Mouse (Mus musculus) forebrain, embryonic 16.5 days (tissue): ENCODE measurements around the gene Higd1c. TPM values are rescaled to one million over a fixed set of nuclear protein-coding genes. Genes with fewer than 3 reads are reported as not detected.
"Not testable (repeated sequence)": the region's sequence is repeated elsewhere in the genome, so short reads cannot be mapped to it uniquely, and the experiment has no call there.

Experiments used
- ATAC-seq: fragments of 200-750 bp; cut with Nextera tagmentation; 2 replicates; pipeline ENCODE4 v1.8.0; 2017; ENCODE audit warnings: mild to moderate bottlenecking, moderate library complexity
- H3K27ac ChIP-seq: fragments of 300-500 bp; sonication (generic); 2 replicates; pipeline ENCODE4 v1.5.1; 2014; ENCODE audit warnings: low read length, control low read depth
- H3K27me3 ChIP-seq: fragments of 300-500 bp; sonication (generic); replicated peaks from 2 replicates; pipeline ENCODE4 v1.6.1; 2014; ENCODE audit warnings: low read length; ENCODE audit not compliant: control insufficient read depth, insufficient read depth
- H3K36me3 ChIP-seq: fragments of 300-500 bp; sonication (generic); 2 replicates; pipeline ENCODE4 v1.6.1; 2014; ENCODE audit not compliant: control insufficient read depth, insufficient read depth
- H3K4me1 ChIP-seq: fragments of 300-500 bp; sonication (generic); replicated peaks from 2 replicates; pipeline ENCODE4 v1.6.1; 2014; ENCODE audit warnings: low read length; ENCODE audit not compliant: control insufficient read depth, insufficient read depth
- H3K4me2 ChIP-seq: fragments of 300-500 bp; sonication (generic); 2 replicates; pipeline ENCODE4 v1.6.1; 2014; ENCODE audit warnings: mild to moderate bottlenecking, low read length, control low read depth
- H3K4me3 ChIP-seq: fragments of 300-500 bp; sonication (generic); replicated peaks from 2 replicates; pipeline ENCODE4 v1.5.1; 2014; ENCODE audit warnings: mild to moderate bottlenecking, low read length, control low read depth
- H3K9ac ChIP-seq: fragments of 300-500 bp; sonication (generic); replicated peaks from 2 replicates; pipeline ENCODE4 v1.6.1; 2014; ENCODE audit warnings: low read depth, low read length, control low read depth
- H3K9me3 ChIP-seq: fragments of 300-500 bp; sonication (generic); 2 replicates; pipeline ENCODE4 v1.6.1; 2016; ENCODE audit warnings: low read length; ENCODE audit not compliant: control insufficient read depth
- WGBS: fragments of 180-500 bp; shearing (Covaris S2); extraction: QIAGEN DNeasy Blood & Tissue Kit; methylation state at CpG from one replicate; pipeline ENCODE4 v1.1.7; 2014; 5-methylcytosine and 5-hydroxymethylcytosine counted together
- polyA plus RNA-seq: library from polyadenylated mRNA; unstranded; fragments of >200 nt; fragmentation: Nextera tagmentation; extraction: Ambion mirVana; gene quantifications from 2 replicates; pipeline ENCODE4 v1.2.1, GENCODE M21; 2015

The Higd1c gene
- polyA plus RNA-seq, 1 experiment from 2014 or later: not detected

DNA sequence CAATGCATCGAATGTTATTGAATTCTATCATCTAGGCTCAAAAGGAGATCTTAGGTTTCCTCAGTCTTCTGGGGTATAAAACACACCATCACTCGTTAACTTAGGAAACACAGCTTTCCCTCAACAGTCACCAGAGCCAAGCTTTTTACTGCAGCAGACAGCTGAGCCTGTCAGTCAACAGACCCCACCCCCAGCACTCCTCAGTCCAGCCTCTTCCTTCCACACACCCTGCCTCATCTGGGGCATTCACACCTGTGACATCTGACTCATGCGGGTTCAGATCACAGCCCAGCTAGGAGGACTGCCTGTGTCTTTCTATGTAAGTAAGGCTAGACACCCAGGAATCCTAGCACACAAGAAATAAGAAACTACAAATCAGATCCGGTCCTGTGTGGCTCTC, 49.7 kb downstream of the Higd1c start:
- H3K9ac ChIP-seq: no peak overlapping the region
- H3K9me3 ChIP-seq: no peaks in the 10 kb centered on the region
- no peak for ATAC-seq
- peaks cover 3% of the 10 kb centered on the region; the same call in 1 of the 2 replicates for H3K4me1 ChIP-seq
- peaks cover 7% of the 10 kb centered on the region; the same call in 1 of the 2 replicates for H3K36me3 ChIP-seq
- H3K4me2 ChIP-seq: no peak overlapping the region
- 64% methylated on average over 4 of the region's 4 CpGs for WGBS
- H3K27me3 ChIP-seq: no peaks in the 10 kb centered on the region
- no peak overlapping the region for H3K27ac ChIP-seq
- no peak overlapping the region for H3K4me3 ChIP-seq

DNA sequence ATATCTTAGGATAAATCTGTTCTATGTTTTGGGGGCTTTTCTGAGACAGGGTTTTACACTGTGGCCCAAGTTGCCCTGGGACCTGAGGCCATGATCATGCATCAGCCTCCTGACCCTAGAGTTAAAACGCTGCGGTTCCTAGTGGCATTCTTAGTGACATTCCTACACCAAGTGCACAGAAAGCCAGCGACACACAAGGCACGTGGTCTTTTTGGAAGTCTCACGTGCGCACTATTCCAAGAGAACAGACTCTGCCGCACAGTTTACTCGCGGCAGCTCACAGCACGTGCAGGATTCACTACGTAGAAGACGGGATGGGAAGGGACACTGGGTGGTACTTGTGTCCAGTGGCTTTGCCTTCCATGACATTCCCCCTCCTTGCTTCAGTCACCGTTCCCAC, 50.6 kb downstream of the Higd1c start:
- 89% methylated on average over 13 of the region's 13 CpGs for WGBS

DNA sequence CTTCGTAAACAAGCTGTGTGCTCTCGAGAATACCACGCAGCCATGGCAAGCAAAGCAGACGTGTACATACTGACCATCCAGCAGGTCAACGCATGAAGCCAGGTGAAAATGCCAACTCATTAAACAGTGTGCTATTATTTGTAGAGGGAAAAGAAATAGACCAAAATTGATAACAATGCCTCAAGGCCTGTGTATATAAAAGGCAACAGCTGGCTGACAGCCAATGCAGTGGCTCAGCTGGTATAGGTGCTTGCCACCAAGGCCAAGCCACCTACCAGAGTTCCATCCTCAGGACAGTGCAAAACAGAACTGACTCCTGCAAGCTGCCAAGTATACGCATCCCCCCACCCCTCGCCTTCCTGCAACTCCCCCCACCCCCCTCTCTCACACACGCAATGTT, 51.3 kb downstream of the Higd1c start:
- H3K4me1 ChIP-seq: peaks cover 6% of the 10 kb centered on the region
- no peaks in the 10 kb centered on the region for H3K9me3 ChIP-seq
- 86% methylated on average over 8 of the region's 8 CpGs for WGBS
- H3K27me3 ChIP-seq: no peaks in the 10 kb centered on the region
- no peak for ATAC-seq
- H3K27ac ChIP-seq: no peak overlapping the region
- H3K36me3 ChIP-seq: 0 out of 2 replicates have a peak, but pooled peaks cover 2% of the 10 kb centered on the region
- H3K4me3 ChIP-seq: no peak overlapping the region
- no peak overlapping the region for H3K4me2 ChIP-seq
- no peak overlapping the region for H3K9ac ChIP-seq

More for the DNA sequence above, 50.6 kb downstream of the Higd1c start:
- no peak for ATAC-seq
- Histone ChIP-seq H3K4me1 (peaks cover 4% of the 10 kb centered on the region), H3K4me2 (no peak overlapping the region), H3K27me3 (no peaks in the 10 kb centered on the region), H3K36me3 (0 out of 2 replicates have a peak, but pooled peaks cover 3% of the 10 kb centered on the region), H3K9me3 (no peaks in the 10 kb centered on the region), H3K9ac (no peak overlapping the region), H3K27ac (no peak overlapping the region), H3K4me3 (no peak overlapping the region)

DNA sequence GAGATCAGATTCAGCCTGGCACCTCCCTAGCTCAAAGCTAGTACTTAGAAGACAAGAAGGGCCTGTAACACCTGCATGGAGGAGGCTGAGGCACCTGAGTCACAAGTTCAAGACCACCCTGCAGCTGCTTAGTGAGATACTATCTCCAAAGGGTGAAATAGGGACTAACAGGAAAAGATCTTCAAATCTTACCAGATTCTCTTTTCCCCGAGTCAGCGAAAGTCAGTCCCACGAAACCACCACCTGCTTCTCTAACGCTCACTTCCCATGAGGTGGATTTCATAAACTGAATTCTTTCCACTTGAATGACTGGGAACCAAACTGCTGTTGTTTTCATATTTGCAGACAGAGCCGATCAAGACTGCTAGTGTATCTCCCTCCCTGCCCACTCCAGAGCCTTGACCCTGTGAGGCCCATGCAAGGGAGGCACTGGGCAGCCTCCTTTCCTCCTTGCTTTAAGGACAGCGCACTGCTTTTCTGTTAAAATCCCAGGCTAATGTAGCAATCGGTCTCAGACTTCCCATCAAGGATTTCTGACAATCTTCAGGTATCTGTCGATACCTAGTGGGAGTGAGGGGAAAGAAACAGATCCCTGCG, 53.6 kb downstream of the Higd1c start:
- no peaks in the 10 kb centered on the region for H3K27me3 ChIP-seq
- H3K4me3 ChIP-seq: no peak overlapping the region
- ATAC-seq: no peak
- no peak overlapping the region for H3K4me2 ChIP-seq
- 83% methylated on average over 9 of the region's 9 CpGs for WGBS
- no peaks in the 10 kb centered on the region for H3K36me3 ChIP-seq
- no peak overlapping the region for H3K9ac ChIP-seq
- no peaks in the 10 kb centered on the region for H3K9me3 ChIP-seq
- H3K4me1 ChIP-seq: peaks cover 21% of the 10 kb centered on the region
- no peak overlapping the region for H3K27ac ChIP-seq

DNA sequence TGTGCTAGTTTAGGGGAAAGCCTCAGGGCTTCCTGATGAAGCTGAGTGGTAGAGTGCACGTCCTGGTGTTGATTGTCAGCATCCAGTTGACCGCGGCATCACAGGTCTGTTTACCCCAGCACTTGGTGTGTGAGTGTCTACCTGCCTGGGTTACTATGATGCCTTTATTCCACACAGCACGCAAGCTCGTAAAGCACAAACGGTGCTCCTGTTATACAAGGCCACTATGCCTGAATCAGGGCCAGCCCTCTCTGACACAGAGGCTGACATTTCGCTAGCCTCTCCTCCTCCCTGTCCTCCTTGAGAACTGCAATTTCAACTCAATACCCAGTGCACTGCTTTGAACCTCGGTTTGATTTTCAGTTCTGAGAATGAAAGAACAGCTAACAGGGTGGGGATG, 55.0 kb downstream of the Higd1c start:
- ATAC-seq: no peak
- WGBS: 76% methylated on average over 8 of the region's 8 CpGs
- Histone ChIP-seq H3K9ac (no peak overlapping the region), H3K27me3 (peaks cover 10% of the 10 kb centered on the region), H3K4me1 (peaks cover 27% of the 10 kb centered on the region), H3K4me3 (no peak overlapping the region), H3K36me3 (no peaks in the 10 kb centered on the region), H3K4me2 (no peak overlapping the region), H3K27ac (no peak overlapping the region), H3K9me3 (no peaks in the 10 kb centered on the region)

DNA sequence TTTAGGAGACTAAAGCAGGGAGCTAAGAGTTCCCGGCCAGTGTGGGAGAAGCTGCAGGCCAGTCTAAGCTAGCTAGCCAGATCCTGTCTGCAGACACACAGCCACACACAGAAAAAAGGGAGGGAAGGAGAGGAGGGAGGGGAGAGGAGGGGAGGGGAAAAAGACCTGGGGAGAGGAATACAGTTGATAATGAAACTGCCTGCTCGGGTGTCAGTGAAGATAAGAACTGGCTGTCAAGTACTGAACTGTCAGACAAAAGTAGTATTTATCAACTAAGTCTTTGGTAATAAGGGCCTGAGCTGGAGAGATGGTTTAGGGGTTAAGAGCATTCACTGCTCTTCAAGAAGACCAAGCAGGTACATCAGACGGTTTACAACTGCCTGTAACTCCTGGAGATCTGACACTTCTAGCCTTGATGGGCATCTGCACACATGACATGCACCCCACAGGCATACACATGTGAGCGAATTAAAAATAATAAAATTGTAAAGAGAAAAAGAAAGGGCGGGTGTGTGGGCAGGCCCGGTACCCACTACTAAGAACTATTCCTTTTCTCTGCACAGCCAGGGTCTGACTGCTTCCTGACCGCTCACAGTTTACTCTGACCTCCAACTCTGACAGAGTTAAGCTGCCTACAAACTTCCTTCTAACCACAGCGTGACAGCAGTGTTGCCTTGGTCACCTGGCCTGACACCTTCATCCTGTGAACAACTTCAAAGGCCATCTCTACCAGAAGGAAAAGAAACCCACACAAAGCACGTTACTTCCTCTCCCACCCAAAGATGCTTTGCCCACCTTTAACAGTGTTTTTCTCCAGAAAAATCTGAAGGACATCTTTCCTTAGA, 55.8 kb downstream of the Higd1c start:
- Histone ChIP-seq H3K4me2 (no peak overlapping the region), H3K27me3 (peaks cover 17% of the 10 kb centered on the region), H3K9ac (no peak overlapping the region), H3K9me3 (no peaks in the 10 kb centered on the region), H3K27ac (no peak overlapping the region), H3K36me3 (no peaks in the 10 kb centered on the region), H3K4me1 (peaks cover 27% of the 10 kb centered on the region), H3K4me3 (no peak overlapping the region)
- 71% methylated on average over 9 of the region's 9 CpGs for WGBS
- ATAC-seq: no peak

DNA sequence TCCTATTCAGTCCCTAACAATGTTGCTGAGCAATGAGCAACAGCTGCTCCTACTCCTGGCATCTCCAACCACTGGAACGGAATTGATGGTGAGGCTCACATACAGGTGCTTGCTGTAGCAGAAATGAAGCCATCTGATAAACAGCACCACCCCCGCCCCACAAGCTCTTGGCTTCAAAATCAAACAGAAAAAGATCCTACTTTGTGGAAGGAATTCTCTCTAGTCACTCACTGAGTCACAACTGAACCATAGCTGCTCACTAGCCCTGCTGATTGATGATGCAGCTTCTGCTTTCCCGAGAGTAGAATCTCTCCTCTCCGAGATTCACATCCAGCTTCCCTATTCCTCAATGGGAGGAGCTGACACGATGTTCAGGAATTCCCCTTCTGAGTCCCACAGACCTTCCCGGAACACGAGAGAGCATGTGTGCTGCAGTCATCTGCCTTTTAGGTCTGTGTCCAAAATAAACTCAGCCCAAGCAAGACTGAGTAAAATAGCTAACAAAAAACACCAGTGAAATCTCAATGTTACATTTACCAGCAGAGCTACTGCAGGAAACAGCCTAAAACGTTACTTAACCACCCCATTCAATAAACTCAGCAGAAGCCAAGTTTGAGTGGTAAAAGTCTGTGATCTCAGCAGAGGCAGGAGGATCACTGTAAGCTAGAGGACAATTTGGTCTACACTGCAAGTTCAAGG, 56.9 kb downstream of the Higd1c start:
- Histone ChIP-seq H3K4me2 (peak overlapping the region; percentile 74), H3K9ac (no peak overlapping the region), H3K27me3 (peaks cover 27% of the 10 kb centered on the region), H3K4me3 (no peak overlapping the region; the same call in none of the 2 replicates), H3K9me3 (no peaks in the 10 kb centered on the region), H3K4me1 (peaks cover 27% of the 10 kb centered on the region), H3K36me3 (no peaks in the 10 kb centered on the region), H3K27ac (no peak overlapping the region)
- 49% methylated on average over 8 of the region's 8 CpGs for WGBS
- ATAC-seq: no peak

DNA sequence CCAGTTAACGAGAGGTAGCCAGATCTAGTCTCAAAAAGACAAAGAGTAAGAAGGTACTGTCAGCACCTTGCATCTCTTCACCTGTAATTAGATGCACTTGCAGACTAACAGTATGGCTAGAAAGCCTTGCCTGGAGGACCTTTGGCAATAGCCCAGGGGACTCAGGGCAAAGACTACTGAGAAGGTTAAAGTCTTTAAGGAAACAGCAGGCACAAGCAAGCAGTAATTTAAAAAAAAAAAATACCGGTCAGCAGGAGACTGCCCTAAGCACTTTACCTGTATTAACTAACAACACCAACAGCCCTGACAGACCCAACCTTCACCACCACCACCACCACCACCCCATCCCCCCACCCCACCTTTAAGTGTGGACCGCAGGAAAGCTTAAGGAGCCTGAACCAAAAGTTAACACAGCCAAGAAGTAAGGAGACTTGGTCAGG, 57.4 kb downstream of the Higd1c start, which contains the start of gene Gm5475:
Gene Gm5475, plus strand, starts transcription at position 390 of the 440 bp plus-strand sequence.
- peaks cover 27% of the 10 kb centered on the region for H3K27me3 ChIP-seq
- not testable (repeated sequence) for H3K27ac ChIP-seq, H3K36me3 ChIP-seq, ATAC-seq, H3K9me3 ChIP-seq
- H3K9ac ChIP-seq: peak within 1 kb of the TSS; percentile 85
- 23% methylated on average over 3 of the region's 3 CpGs for WGBS
- H3K4me2 ChIP-seq: peak within 1 kb of the TSS; percentile 74
- H3K4me1 ChIP-seq: peaks cover 27% of the 10 kb centered on the region
- H3K4me3 ChIP-seq: peak within 1 kb of the TSS; percentile 88

DNA sequence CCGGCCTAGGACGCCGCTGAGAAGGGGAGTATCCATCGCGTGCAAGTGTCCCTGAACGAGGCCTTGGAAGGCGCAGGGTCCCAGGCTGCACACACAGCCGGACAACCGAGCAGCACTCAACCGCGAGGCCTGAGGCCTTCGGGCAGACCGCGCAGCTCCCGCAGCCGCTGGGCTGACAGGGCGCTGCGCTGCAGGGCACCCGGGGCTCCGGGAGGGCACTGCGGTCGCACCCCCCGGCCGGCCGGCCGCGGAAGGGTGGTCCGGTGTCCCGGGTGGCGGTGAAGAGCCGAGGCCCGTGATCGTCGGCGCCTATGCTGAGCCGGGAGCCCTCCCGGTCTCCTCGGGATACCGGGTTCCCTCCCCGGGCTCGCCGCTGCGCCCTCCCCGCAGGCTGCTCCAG, 58.1 kb downstream of the Higd1c start:
- Histone ChIP-seq H3K27ac (no peak overlapping the region; the same call in 1 of the 2 replicates), H3K9ac (peak overlapping the region; percentile 85), H3K4me1 (peaks cover 27% of the 10 kb centered on the region), H3K9me3 (no peaks in the 10 kb centered on the region), H3K4me3 (peak overlapping the region; percentile 88), H3K36me3 (no peaks in the 10 kb centered on the region), H3K4me2 (peak overlapping the region; percentile 74), H3K27me3 (peaks cover 27% of the 10 kb centered on the region)
- under 1% methylated on average over 36 of the region's 44 CpGs for WGBS
- ATAC-seq: peak; percentile 62
